ENCODE assay signal across 15 mouse cellular contexts in genomic region chr5:100753407-100753806, GRCm38 (mm10). TPM values are rescaled to one million over a fixed set of nuclear protein-coding genes. Genes with fewer than 3 reads are reported as not detected.
DNase-seq lines count a peak whose midpoint lies in the region; ATAC-seq lines count a peak whose summit lies in the region.
"Had no signal": no experiment of that assay in that cellular context is flagged by ENCODE, and none has a peak within 500 bp of the region (broad histone marks: within the 10 kb centered on the region; RNA-seq: fewer than 3 reads in every experiment).

No protein-coding gene starts in this region.

- no peak overlapping the region for H3K4me3 ChIP-seq in forebrain, embryonic 11.5 days (ENCODE audit: low read depth, low read length)
- no peak overlapping the region for H3K4me3 ChIP-seq in forebrain, embryonic 15.5 days
- H3K4me3 ChIP-seq in embryonic facial prominence, embryonic 10.5 days = no peak overlapping the region
- H3K4me3 ChIP-seq: forebrain, embryonic 13.5 days; limb, embryonic 12.5 days had no signal

- no peak overlapping the region for H3K9ac ChIP-seq in forebrain, embryonic 11.5 days (ENCODE audit: low read length)
- no peak overlapping the region for H3K9ac ChIP-seq in forebrain, embryonic 15.5 days (replicated peaks)
- H3K9ac ChIP-seq: forebrain, embryonic 13.5 days; limb, embryonic 12.5 days; lung, embryonic 14.5 days had no signal

- no peak for DNase-seq in forebrain, embryonic 11.5 days (ENCODE audit: low spot score)
- DNase-seq in 3T3-L1 (ENCODE audit: low read depth, low spot score) (peak; percentile 13), adipocyte (ENCODE audit: low spot score) (no peak)
- peak; percentile 81 for DNase-seq in brain, adult 2 months (ENCODE audit: low read depth, low spot score)
- DNase-seq in embryonic facial prominence, embryonic 10.5 days (ENCODE audit: low spot score) = no peak
- DNase-seq in B cell, adult 2 months = no peak
- no peak for DNase-seq in lung, adult 18-20 months
- DNase-seq: gastrocnemius, postnatal 25 days; kidney, postnatal 14 days; lung, embryonic 14.5 days; right cerebral cortex, adult 18-20 months; thymus, postnatal 14 days had no signal

- H3K36me3 ChIP-seq in forebrain, embryonic 11.5 days (ENCODE audit: control insufficient read depth, insufficient read depth, low read length) = no peaks in the 10 kb centered on the region
- no peaks in the 10 kb centered on the region for H3K36me3 ChIP-seq in forebrain, embryonic 15.5 days
- no peaks in the 10 kb centered on the region for H3K36me3 ChIP-seq in embryonic facial prominence, embryonic 10.5 days (replicated peaks)
- H3K36me3 ChIP-seq: limb, embryonic 12.5 days had no signal

- H3K4me2 ChIP-seq in forebrain, embryonic 11.5 days (ENCODE audit: low read depth, low read length, severe bottlenecking) = no peak overlapping the region
- no peak overlapping the region for H3K4me2 ChIP-seq in forebrain, embryonic 15.5 days (replicated peaks)
- H3K4me2 ChIP-seq: forebrain, embryonic 13.5 days; limb, embryonic 12.5 days; lung, embryonic 14.5 days had no signal

- H3K4me1 ChIP-seq in forebrain, embryonic 11.5 days (replicated peaks; ENCODE audit: control insufficient read depth, insufficient read depth, low read length) = no peaks in the 10 kb centered on the region
- no peaks in the 10 kb centered on the region for H3K4me1 ChIP-seq in forebrain, embryonic 15.5 days
- H3K4me1 ChIP-seq in embryonic facial prominence, embryonic 10.5 days = no peaks in the 10 kb centered on the region
- H3K4me1 ChIP-seq: limb, embryonic 12.5 days had no signal

- no peak overlapping the region for H3K27ac ChIP-seq in forebrain, embryonic 11.5 days (ENCODE audit: low read depth, low read length)
- no peak overlapping the region for H3K27ac ChIP-seq in forebrain, embryonic 15.5 days (replicated peaks)
- H3K27ac ChIP-seq in embryonic facial prominence, embryonic 10.5 days (replicated peaks) = peak overlapping the region; percentile 19; the same call in 1 of the 2 replicates
- H3K27ac ChIP-seq: forebrain, embryonic 13.5 days; limb, embryonic 12.5 days had no signal

- ATAC-seq in forebrain, embryonic 11.5 days (replicated peaks; ENCODE audit: low FRiP score) = 0 out of 2 replicates have a peak, but pooled peaks have one; percentile 30
- no peak for ATAC-seq in forebrain, embryonic 15.5 days (replicated peaks)
- ATAC-seq: forebrain, embryonic 13.5 days had no signal

- 74% methylated on average over 7 of the region's 7 CpGs for WGBS in forebrain, embryonic 11.5 days
- WGBS in forebrain, embryonic 15.5 days = 70% methylated on average over 7 of the region's 7 CpGs
- 76% methylated on average over 7 of the region's 7 CpGs for WGBS in embryonic facial prominence, embryonic 10.5 days

- H3K9me3 ChIP-seq in forebrain, embryonic 11.5 days (ENCODE audit: control insufficient read depth, low read length) = no peaks in the 10 kb centered on the region
- H3K9me3 ChIP-seq in forebrain, embryonic 15.5 days = no peaks in the 10 kb centered on the region
- no peaks in the 10 kb centered on the region; the same call in 1 of the 2 replicates for H3K9me3 ChIP-seq in embryonic facial prominence, embryonic 10.5 days
- H3K9me3 ChIP-seq: forebrain, embryonic 13.5 days had no signal

- no peaks in the 10 kb centered on the region for H3K27me3 ChIP-seq in forebrain, embryonic 11.5 days (ENCODE audit: control insufficient read depth, insufficient read depth, low read length)
- no peaks in the 10 kb centered on the region for H3K27me3 ChIP-seq in forebrain, embryonic 15.5 days
- H3K27me3 ChIP-seq in embryonic facial prominence, embryonic 10.5 days (replicated peaks; ENCODE audit: low read depth, poor library complexity, severe bottlenecking) = no peaks in the 10 kb centered on the region
- H3K27me3 ChIP-seq: forebrain, embryonic 13.5 days; limb, embryonic 12.5 days had no signal

RNA-seq across cellular contexts. Expression of gene Hpse, which starts 33.9 kb away (rescaled TPM):
- 0.72 and 0.83 TPM in 2 replicates for polyA plus RNA-seq in forebrain, embryonic 11.5 days (2014; fragmentation: Nextera tagmentation; extraction: Ambion mirVana)
- 0.24 and 0.26 TPM in 2 replicates for polyA plus RNA-seq in forebrain, embryonic 15.5 days (2015; fragmentation: Nextera tagmentation; extraction: Ambion mirVana)
- polyA plus RNA-seq in embryonic facial prominence, embryonic 10.5 days (2016; fragmentation: Nextera tagmentation; extraction: Ambion mirVana) = 0.52 and 1.1 TPM in 2 replicates

RNA-seq across cellular contexts. Expression of gene Helq, which starts 45.0 kb away (rescaled TPM):
- 31.7 and 34.8 TPM in 2 replicates for polyA plus RNA-seq in forebrain, embryonic 11.5 days (2014; fragmentation: Nextera tagmentation; extraction: Ambion mirVana)
- 20.8 and 21.3 TPM in 2 replicates for polyA plus RNA-seq in forebrain, embryonic 15.5 days (2015; fragmentation: Nextera tagmentation; extraction: Ambion mirVana)
- polyA plus RNA-seq in embryonic facial prominence, embryonic 10.5 days (2016; fragmentation: Nextera tagmentation; extraction: Ambion mirVana) = 24.0 and 25.4 TPM in 2 replicates

RNA-seq across cellular contexts. Expression of gene Mrps18c, which starts 45.0 kb away (rescaled TPM):
- 164 and 175 TPM in 2 replicates for polyA plus RNA-seq in forebrain, embryonic 11.5 days (2014; fragmentation: Nextera tagmentation; extraction: Ambion mirVana)
- polyA plus RNA-seq in forebrain, embryonic 15.5 days (2015; fragmentation: Nextera tagmentation; extraction: Ambion mirVana) = 151 and 152 TPM in 2 replicates
- polyA plus RNA-seq in embryonic facial prominence, embryonic 10.5 days (2016; fragmentation: Nextera tagmentation; extraction: Ambion mirVana) = 202 and 214 TPM in 2 replicates

Comparison
In these comparisons a context has a peak if more than half of its experiments do, and no peak if none do; other contexts are left out.
1. DNase-seq: peak in 3T3-L1 (single experiment) and brain, adult 2 months (single experiment); none in forebrain, embryonic 11.5 days (single experiment), embryonic facial prominence, embryonic 10.5 days (single experiment), adipocyte (single experiment), B cell, adult 2 months (0 of 2) and lung, adult 18-20 months (0 of 2).